Mouse (Mus musculus): ENCODE measurements at regions not wholly inside any gene's neighbourhood (a gene's known extent, or its start where the extent isn't known, plus 50 kb on each side); places are given as distances from the start of the nearest gene placed in this dataset.

GRCm38 (mm10) chr8:115766218-115766898, 58.8 kb upstream of the Maf start:
- Histone ChIP-seq H3K27me3 (ENCODE audit: control insufficient read depth, insufficient read depth, low read length) (no peaks in the 10 kb centered on the region), H3K4me3 (ENCODE audit: low read length) (no peak overlapping the region), H3K36me3 (ENCODE audit: control insufficient read depth, insufficient read depth) (no peaks in the 10 kb centered on the region), H3K9me3 (replicated peaks; ENCODE audit: control insufficient read depth, low read length) (no peaks in the 10 kb centered on the region), H3K9ac (ENCODE audit: low read length) (no peak overlapping the region), H3K27ac (ENCODE audit: low read length) (no peak overlapping the region), H3K4me2 (ENCODE audit: low read depth, low read length) (no peak overlapping the region), H3K4me1 (ENCODE audit: control insufficient read depth, insufficient read depth, low read length) (peaks cover 4% of the 10 kb centered on the region; the same call in 1 of the 2 replicates)
- peak; percentile 52; the same call in 1 of the 2 replicates for ATAC-seq (replicated peaks; ENCODE audit: extremely low read depth, insufficient read depth, low FRiP score)
- 17% methylated on average over 9 of the region's 9 CpGs for WGBS

DNA sequence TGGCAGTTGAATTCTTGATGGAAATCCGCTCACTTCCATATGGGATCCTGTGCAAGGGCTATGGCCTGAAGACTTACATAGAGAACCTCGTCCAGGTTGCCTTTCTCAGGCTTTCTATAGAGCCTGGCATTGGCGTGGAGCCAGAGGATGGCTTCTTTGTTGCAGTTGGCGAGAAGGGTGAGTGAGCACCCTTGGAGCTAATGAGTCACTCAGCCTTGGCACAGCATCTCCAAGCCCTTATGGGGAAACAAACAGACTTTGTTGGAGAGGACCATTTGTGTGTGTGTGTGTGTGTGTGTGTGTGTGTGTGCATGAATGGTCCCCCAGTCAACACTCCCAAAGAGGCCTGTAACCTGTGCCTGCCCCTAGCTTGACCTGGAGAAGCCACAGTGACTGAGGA, 57.0 kb upstream of the Maf start:
- no peaks in the 10 kb centered on the region; the same call in 1 of the 2 replicates for H3K9me3 ChIP-seq (replicated peaks; ENCODE audit: control insufficient read depth, low read length)
- no peak overlapping the region for H3K9ac ChIP-seq (ENCODE audit: low read length)
- H3K4me2 ChIP-seq (ENCODE audit: low read depth, low read length) = no peak overlapping the region
- H3K27ac ChIP-seq (ENCODE audit: low read length) = no peak overlapping the region
- 83% methylated on average over 4 of the region's 4 CpGs for WGBS
- no peaks in the 10 kb centered on the region for H3K27me3 ChIP-seq (ENCODE audit: control insufficient read depth, insufficient read depth, low read length)
- no peak for ATAC-seq (replicated peaks; ENCODE audit: extremely low read depth, insufficient read depth, low FRiP score)
- H3K4me3 ChIP-seq (ENCODE audit: low read length) = no peak overlapping the region
- no peaks in the 10 kb centered on the region for H3K36me3 ChIP-seq (ENCODE audit: control insufficient read depth, insufficient read depth)
- peaks cover 4% of the 10 kb centered on the region; the same call in 1 of the 2 replicates for H3K4me1 ChIP-seq (ENCODE audit: control insufficient read depth, insufficient read depth, low read length)

- no peak overlapping the region for H3K4me3 ChIP-seq (ENCODE audit: low read length)
- ATAC-seq (replicated peaks; ENCODE audit: extremely low read depth, insufficient read depth, low FRiP score) = no peak
- no CpG with 5 or more reads among the region's 1 CpGs for WGBS
- no peak overlapping the region for H3K9ac ChIP-seq (ENCODE audit: low read length)
- H3K9me3 ChIP-seq (replicated peaks; ENCODE audit: control insufficient read depth, low read length) = no peaks in the 10 kb centered on the region; the same call in 1 of the 2 replicates
- no peak overlapping the region for H3K27ac ChIP-seq (ENCODE audit: low read length)
- H3K4me2 ChIP-seq (ENCODE audit: low read depth, low read length) = no peak overlapping the region
- H3K27me3 ChIP-seq (ENCODE audit: control insufficient read depth, insufficient read depth, low read length) = no peaks in the 10 kb centered on the region
- no peaks in the 10 kb centered on the region for H3K36me3 ChIP-seq (ENCODE audit: control insufficient read depth, insufficient read depth)
- peaks cover 10% of the 10 kb centered on the region for H3K4me1 ChIP-seq (ENCODE audit: control insufficient read depth, insufficient read depth, low read length)
Measured at GRCm38 (mm10) chr8:115758011-115758410, 50.4 kb upstream of the Maf start.

Measured in heart, embryonic 16.5 days (tissue).